Mouse (Mus musculus): ENCODE measurements around the gene Eif3d.

Eif3d gene

GRCm38 (mm10) chr15:77952921-77953320 is 17.7 kb downstream of the Eif3d start:
- no peak for DNase-seq (ENCODE audit: low read depth, low spot score)

GRCm38 (mm10) chr15:77949061-77949460 is 21.6 kb downstream of the Eif3d start:
- no peak for DNase-seq (ENCODE audit: low read depth, low spot score)

GRCm38 (mm10) chr15:77945711-77946110 is 24.9 kb downstream of the Eif3d start:
- no peak for DNase-seq (ENCODE audit: low read depth, low spot score)

- DNase-seq (ENCODE audit: low read depth, low spot score): no peak
Observed at GRCm38 (mm10) chr15:77941563-77941962, 29.1 kb downstream of the Eif3d start.

GRCm38 (mm10) chr15:77938516-77938915 is 32.1 kb downstream of the Eif3d start:
- DNase-seq (ENCODE audit: low read depth, low spot score): no peak

GRCm38 (mm10) chr15:77935673-77936375 is 34.8 kb downstream of the Eif3d start:
- no peak for DNase-seq (ENCODE audit: low read depth, low spot score)

- DNase-seq (ENCODE audit: low read depth, low spot score): no peak
Observed at GRCm38 (mm10) chr15:77934968-77935367, 35.6 kb downstream of the Eif3d start.

- DNase-seq (ENCODE audit: low read depth, low spot score): no peak
Observed at GRCm38 (mm10) chr15:77934326-77934725, 36.3 kb downstream of the Eif3d start.

- peak; percentile 86 for DNase-seq (ENCODE audit: low read depth, low spot score)
Observed at GRCm38 (mm10) chr15:77933770-77934169, 36.8 kb downstream of the Eif3d start.

GRCm38 (mm10) chr15:77933222-77933621 is 37.4 kb downstream of the Eif3d start:
- DNase-seq (ENCODE audit: low read depth, low spot score): no peak

GRCm38 (mm10) chr15:77931689-77932016 is 39.0 kb downstream of the Eif3d start:
- peak; percentile 67 for DNase-seq (ENCODE audit: low read depth, low spot score)

- DNase-seq (ENCODE audit: low read depth, low spot score): no peak
Observed at GRCm38 (mm10) chr15:77930986-77931688, 39.5 kb downstream of the Eif3d start.

- no peak for DNase-seq (ENCODE audit: low read depth, low spot score)
Observed at GRCm38 (mm10) chr15:77929804-77930203, 40.8 kb downstream of the Eif3d start.

- peak; percentile 98 for DNase-seq (ENCODE audit: low read depth, low spot score)
Observed at GRCm38 (mm10) chr15:77928673-77929331, 41.8 kb downstream of the Eif3d start, which contains the start of gene Txn2. Txn2 (minus strand) TSS chr15:77929006.

- DNase-seq (ENCODE audit: low read depth, low spot score): no peak
Observed at GRCm38 (mm10) chr15:77928091-77928490, 42.5 kb downstream of the Eif3d start.

- no peak for DNase-seq (ENCODE audit: low read depth, low spot score)
Observed at GRCm38 (mm10) chr15:77926921-77927320, 43.7 kb downstream of the Eif3d start.

- no peak for DNase-seq (ENCODE audit: low read depth, low spot score)
Observed at GRCm38 (mm10) chr15:77925195-77925594, 45.4 kb downstream of the Eif3d start.

- DNase-seq (ENCODE audit: low read depth, low spot score): no peak
Observed at GRCm38 (mm10) chr15:77923267-77924035, 47.2 kb downstream of the Eif3d start.

GRCm38 (mm10) chr15:77922710-77923109 is 47.9 kb downstream of the Eif3d start:
- no peak for DNase-seq (ENCODE audit: low read depth, low spot score)

- DNase-seq (ENCODE audit: low read depth, low spot score): no peak
Observed at GRCm38 (mm10) chr15:77921636-77922035, 49.0 kb downstream of the Eif3d start.

- DNase-seq (ENCODE audit: low read depth, low spot score): no peak
Observed at GRCm38 (mm10) chr15:77920511-77921462, 49.8 kb downstream of the Eif3d start.

Data from c-Kit-negative CD71-positive TER-119-positive erythroid progenitor cells, embryonic 14.5 days (primary cell).